Mouse (Mus musculus) CD4-positive, CD25-positive, alpha-beta regulatory T cell, adult 2 months (primary cell): ENCODE data around the gene Ccdc122.

Experiments
- DNase-seq: peaks from one replicate; pipeline ENCODE4 v3.0.0-alpha.2; 2012; ENCODE audit warnings: low read depth, low spot score

The Ccdc122 gene

GRCm38 (mm10) chr14:77130612-77131011 is 94.0 kb downstream of the Ccdc122 start:
- no peak for DNase-seq

DNA sequence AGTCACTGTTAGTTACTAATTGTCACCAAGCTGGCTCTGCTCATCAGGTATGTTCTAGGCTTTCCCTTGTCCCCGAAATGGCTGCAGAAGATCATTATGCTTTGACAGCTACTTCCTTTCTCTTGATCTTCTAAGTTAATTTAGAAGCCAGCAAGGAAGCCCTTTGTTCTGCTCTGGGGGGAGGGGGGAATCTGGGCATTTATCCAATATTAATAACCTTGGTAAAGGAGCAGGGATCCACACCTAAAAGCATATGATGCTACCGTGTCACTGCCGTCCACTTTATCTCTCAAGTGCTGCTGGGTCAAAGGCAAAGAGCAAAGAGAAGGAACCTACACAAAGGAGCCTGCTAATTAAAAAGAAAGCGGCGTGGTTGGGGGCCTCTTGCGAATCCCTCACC is 100.4 kb downstream of the Ccdc122 start:
- DNase-seq = no peak

- peak; percentile 87 for DNase-seq
Observed at GRCm38 (mm10) chr14:77141324-77142282, 105.0 kb downstream of the Ccdc122 start.

GRCm38 (mm10) chr14:77145103-77145502 is 108.5 kb downstream of the Ccdc122 start:
- DNase-seq = no peak

- no peak for DNase-seq
Observed at GRCm38 (mm10) chr14:77147635-77148034, 111.1 kb downstream of the Ccdc122 start.

- DNase-seq = no peak
Observed at GRCm38 (mm10) chr14:77150556-77150955, 114.0 kb downstream of the Ccdc122 start.

- DNase-seq = no peak
Observed at GRCm38 (mm10) chr14:77151431-77151830, 114.9 kb downstream of the Ccdc122 start.

GRCm38 (mm10) chr14:77156222-77156910 is 119.8 kb downstream of the Ccdc122 start, which contains the start of gene Enox1:
Gene Enox1, plus strand, starts transcription at chr14:77156763.
- DNase-seq = peak; percentile 15

DNA sequence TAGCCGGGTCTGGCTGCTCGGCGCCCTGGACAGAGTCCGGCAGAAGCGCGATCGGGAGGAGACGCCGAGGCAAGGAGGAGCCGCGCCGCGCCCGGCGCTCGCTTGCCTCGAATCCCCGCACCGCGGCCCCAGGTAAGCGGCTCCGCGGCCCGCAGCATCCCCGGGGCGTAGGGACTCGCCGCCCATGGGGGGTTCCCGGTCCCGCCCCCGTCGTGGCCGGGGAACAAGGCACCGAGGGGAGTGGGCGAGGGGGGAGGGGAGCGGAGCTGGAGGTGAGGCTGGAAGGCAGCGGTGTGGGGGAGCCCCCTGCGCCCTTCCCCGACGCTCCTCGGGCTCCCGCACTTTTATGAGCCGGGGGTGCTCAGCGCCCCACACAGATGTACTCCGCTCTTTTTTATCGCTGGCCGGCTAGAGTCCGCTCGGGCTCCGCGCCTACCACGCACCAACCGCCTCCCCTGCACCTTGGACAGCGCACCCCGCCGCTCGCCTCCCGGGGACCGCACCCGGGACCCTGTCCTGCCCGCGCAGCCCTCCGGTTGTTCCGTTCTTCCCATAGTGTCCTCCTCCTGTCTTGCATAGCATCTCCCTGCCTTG is 120.4 kb downstream of the Ccdc122 start:
- peak; percentile 3 for DNase-seq

DNA sequence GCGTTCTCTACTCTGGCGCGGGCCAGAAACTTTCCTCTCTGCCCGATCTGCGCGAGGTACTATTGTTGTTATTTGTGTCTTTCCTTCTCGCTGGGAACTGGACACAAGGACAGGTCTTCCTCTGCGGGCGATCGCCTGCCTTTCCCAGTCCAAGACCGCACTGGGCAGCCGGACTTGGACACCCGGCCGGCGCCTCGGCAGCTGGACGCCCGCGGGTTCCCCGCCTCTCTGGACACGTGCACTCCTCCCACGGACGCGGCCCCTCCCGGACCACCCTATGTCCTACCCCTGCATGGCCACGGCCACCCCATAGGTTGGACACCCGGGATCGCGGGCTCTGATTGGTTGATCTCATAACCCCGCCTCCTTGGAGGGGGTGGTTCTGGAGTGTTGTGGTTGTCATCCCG is 120.9 kb downstream of the Ccdc122 start:
- no peak for DNase-seq

GRCm38 (mm10) chr14:77159397-77159796 is 122.8 kb downstream of the Ccdc122 start:
- no peak for DNase-seq
